Mouse (Mus musculus) G1E (cell line): ENCODE data around the gene Mtss1l.

Experiments used
- CTCF ChIP-seq: IDR thresholded peaks from 2 replicates; pipeline ENCODE4 v1.5.1; 2012; ENCODE audit warnings: low read depth, low read length, inconsistent platforms, mixed read lengths
- GATA2 ChIP-seq: IDR thresholded peaks from 2 replicates; pipeline ENCODE4 v1.6.1; 2012; ENCODE audit warnings: low read depth, low read length, inconsistent platforms, borderline replicate concordance
- POLR2AphosphoS5 ChIP-seq: IDR thresholded peaks from 2 replicates; pipeline ENCODE4 v1.6.1; 2012; ENCODE audit warnings: low read depth, low read length, inconsistent platforms; ENCODE audit not compliant: insufficient replicate concordance
- TAL1 ChIP-seq: conservative IDR thresholded peaks from 2 replicates; pipeline ENCODE4 v1.6.1; 2012; ENCODE audit warnings: low read depth, low read length, inconsistent platforms, mixed read lengths

GRCm38 (mm10) chr8:110674589-110674988 lies 46.7 kb upstream of the Mtss1l start:
- no peak for TF ChIP-seq CTCF
- no peak for TF ChIP-seq TAL1
- no peak for TF ChIP-seq POLR2AphosphoS5
- no peak for TF ChIP-seq GATA2
